Mouse (Mus musculus) inflammation-experienced regulatory T-cells (primary cell): ENCODE results near the gene H60c. TPM values are rescaled to one million over a fixed set of nuclear protein-coding genes. Genes with fewer than 3 reads are reported as not detected.

ENCODE experiments used
- polyA plus RNA-seq, 2 experiments: library from polyadenylated mRNA; unstranded; fragments of 100-300 nt; shearing (Covaris generic); gene quantifications; one replicate each; pipeline ENCODE4 v1.2.1; 2017

Gene H60c
- polyA plus RNA-seq = under 1 TPM in 1 of 2 experiments, not detected in 1; 0.18 TPM

DNA sequence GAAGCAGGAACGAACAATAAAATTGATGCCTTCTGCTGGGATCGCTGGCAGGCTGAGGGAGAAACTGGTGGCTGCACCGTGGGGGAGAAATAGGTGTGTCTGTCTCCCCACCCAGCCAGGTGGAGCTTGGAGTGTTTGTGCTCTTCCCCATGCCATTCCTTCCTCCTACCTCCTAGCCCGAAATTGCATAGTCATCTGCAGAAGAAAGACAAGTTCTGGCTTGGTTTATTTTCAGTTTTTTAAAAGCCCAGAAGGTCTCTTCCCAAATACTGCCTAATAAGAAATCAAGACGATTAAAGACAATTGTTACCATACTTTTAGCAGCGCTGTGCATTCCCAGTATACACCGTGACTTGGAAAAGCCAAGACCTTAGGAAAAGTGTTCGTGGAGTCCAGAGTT is at the start of gene H60c:
Gene H60c, minus strand, starts transcription at position 101 of the 400 bp plus-strand sequence.

Other genes with a start within 250 kb of the H60c start
- gene Ppp1r14c, start 98.3 kb upstream of the H60c start, polyA plus RNA-seq = under 1 TPM; 0.18 to 0.98 TPM